Mouse (Mus musculus) E14TG2a.4 (cell line): Measurements from ENCODE around the gene Prm2.

ENCODE experiments used
- CTCF ChIP-seq: conservative IDR thresholded peaks from 2 replicates; pipeline ENCODE4 v1.5.1; 2014; ENCODE audit warnings: low read length
- NANOG ChIP-seq: IDR thresholded peaks from 2 replicates; pipeline ENCODE4 v1.6.1; 2014; ENCODE audit warnings: borderline replicate concordance, low read length, mixed read lengths
- POU5F1 ChIP-seq: IDR thresholded peaks from 2 replicates; pipeline ENCODE4 v1.6.1; 2014; ENCODE audit warnings: low read length, borderline replicate concordance

- TF ChIP-seq CTCF, result peak; percentile 93
- no peak for TF ChIP-seq POU5F1
- no peak for TF ChIP-seq NANOG
These were observed 28.8 kb downstream of the Prm2 start for GRCm38 (mm10) chr16:10767158-10767557.
